Mouse (Mus musculus) heart, postnatal 0 days (tissue): ENCODE results near the gene Gm37240.

ENCODE experiments used
- CTCF ChIP-seq: IDR thresholded peaks from 2 replicates; pipeline ENCODE4 v1.5.1; 2016; ENCODE audit warnings: antibody characterized with exemption, control low read depth, low read depth
- EP300 ChIP-seq: IDR thresholded peaks from 2 replicates; pipeline ENCODE4 v1.6.1; 2016; ENCODE audit warnings: antibody characterized with exemption, low read depth

DNA sequence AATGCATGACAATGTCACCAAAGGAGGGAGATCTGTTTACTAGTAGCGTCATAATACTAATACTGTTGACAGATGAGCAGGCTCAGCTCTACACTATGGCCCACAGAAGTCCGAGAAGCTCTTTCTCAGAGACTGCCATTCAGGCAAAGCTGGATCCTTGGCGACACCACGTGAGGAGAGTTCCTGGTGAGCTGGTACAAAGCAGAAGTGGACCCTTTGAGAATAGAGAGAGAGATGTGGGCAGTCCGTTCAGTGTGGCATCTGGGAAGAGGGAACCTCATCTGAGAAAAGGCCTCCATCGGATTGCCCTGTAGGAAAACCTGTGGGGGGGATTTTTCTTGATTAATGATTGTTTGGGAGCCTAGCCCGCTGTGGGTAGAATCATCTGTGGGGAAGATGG lies 770.3 kb downstream of the Gm37240 start:
- TF ChIP-seq CTCF (no peak), EP300 (no peak)
